Mouse (Mus musculus): ENCODE results near the gene Acad8. TPM values are rescaled to one million over a fixed set of nuclear protein-coding genes. Genes with fewer than 3 reads are reported as not detected.

Gene Acad8
- total RNA-seq (2021), result 10 to 100 TPM; 28.5 to 32.4 TPM
- long read RNA-seq, experiment 1, transcript Acad8-201 (11 exons, 2,859 nt), result major isoform, 27 of 59 reads
- long read RNA-seq, experiment 1, partial matches to known transcripts, result 0 of 59 reads
- long read RNA-seq, experiment 1, other reads (novel, unspliced or antisense), result 31 of 59 reads
- long read RNA-seq, experiment 2, transcript Acad8-201 (11 exons, 2,859 nt), result major isoform, 21 of 47 reads
- long read RNA-seq, experiment 2, partial matches to known transcripts, result 2 of 47 reads
- long read RNA-seq, experiment 2, other reads (novel, unspliced or antisense), result 24 of 47 reads

DNA sequence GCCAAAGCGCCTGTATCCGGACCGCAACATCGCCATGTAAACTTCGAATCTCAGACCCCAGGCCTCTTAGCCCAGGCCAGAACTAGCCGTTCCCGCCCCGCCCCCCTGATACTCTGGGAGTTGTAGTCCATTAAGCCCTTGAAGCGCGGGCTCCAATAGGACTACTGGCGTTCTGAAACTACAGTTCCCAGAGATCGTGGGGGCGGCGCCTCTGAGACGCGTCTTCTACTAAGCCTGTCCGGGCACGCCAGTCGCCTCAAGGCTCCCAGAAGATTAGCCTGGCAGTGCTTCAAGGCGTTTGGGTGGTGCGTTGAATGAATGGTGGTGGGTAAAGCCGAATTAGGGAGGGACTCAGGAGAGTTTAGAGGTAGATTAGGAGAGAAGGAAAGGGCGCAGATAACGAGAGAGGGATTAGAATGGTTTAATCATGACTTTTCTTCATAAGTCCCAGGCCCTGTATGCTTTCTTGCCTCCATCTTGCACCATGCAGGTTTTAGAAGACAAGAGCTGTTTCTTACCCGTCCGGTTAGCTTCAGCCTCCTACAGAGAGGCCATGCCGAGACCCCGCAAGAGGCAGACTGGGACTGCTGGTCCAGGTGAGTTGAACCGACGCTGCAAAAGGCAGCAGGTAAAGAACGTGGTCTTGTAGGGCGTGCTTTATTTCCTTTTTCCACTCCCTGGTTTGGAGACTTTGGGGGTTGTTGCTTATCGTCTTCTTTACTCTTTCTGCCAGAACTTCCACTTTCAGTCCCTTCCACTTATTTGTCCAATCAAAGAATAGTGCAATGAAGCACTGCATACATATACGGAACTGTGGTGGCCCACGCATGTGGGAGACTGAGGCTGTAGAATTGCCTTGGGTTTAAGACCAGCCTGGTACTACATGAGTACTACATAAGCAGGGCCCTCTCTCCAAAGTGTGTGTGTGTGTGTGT is at the start of gene Acad8, which contains the start of gene Thyn1:
Gene Acad8 (minus strand): TSS at position 106 of the 935 bp plus-strand sequence.
Gene Thyn1 (plus strand): TSS at position 250 of the 935 bp plus-strand sequence.
- DNase-seq (ENCODE audit: low spot score in 2 of 2), result peak; percentile 95

DNA sequence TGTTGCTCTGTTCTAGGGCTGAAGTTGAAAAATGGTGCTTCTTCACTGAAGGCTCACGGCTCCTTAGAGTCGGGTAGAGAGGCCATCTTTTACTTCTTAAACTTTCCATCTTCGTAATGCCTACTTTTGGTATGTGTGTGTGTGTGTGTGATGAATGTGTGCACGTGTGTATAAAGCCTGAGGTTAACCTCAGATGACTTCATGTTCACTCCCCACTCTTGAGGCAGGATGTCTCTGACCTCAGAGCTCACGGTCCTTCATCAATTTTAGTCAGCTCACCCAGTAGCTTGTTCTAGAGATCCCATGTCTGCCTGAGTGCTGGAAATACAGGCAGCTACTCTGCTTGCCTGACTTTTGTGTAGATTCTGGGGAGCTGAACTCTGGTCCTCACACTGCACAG is 44.5 kb upstream of the Acad8 start:
- DNase-seq (ENCODE audit: low spot score in 2 of 2), result no peak

DNA sequence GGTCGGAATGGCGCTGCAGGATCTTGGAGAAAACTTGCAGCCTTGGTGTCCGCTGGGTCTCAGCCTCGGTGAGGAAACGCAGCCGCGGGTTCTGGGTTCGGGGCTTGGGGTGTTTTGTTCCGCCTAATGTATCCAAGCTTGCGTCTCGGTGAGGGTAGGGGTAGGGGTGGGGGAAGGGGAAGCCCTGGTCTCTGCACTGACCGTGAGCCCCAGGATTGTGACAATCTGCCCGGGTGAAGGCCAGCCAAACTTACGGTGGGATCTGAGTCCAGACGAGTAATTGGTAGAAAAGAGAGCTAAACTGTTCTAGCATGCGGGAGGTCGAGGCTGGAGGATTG is 31.4 kb upstream of the Acad8 start:
- DNase-seq (ENCODE audit: low spot score in 2 of 2), result no peak

- DNase-seq (ENCODE audit: low spot score in 2 of 2), result peak; percentile 94 to 96
These were observed 30.7 kb upstream of the Acad8 start, which contains the start of the genes Vps26b and Ncapd3 for GRCm38 (mm10) chr9:27029828-27030762. TSS of gene Vps26b (minus strand) at chr9:27030065. TSS of gene Ncapd3 (plus strand) at chr9:27030175.

DNA sequence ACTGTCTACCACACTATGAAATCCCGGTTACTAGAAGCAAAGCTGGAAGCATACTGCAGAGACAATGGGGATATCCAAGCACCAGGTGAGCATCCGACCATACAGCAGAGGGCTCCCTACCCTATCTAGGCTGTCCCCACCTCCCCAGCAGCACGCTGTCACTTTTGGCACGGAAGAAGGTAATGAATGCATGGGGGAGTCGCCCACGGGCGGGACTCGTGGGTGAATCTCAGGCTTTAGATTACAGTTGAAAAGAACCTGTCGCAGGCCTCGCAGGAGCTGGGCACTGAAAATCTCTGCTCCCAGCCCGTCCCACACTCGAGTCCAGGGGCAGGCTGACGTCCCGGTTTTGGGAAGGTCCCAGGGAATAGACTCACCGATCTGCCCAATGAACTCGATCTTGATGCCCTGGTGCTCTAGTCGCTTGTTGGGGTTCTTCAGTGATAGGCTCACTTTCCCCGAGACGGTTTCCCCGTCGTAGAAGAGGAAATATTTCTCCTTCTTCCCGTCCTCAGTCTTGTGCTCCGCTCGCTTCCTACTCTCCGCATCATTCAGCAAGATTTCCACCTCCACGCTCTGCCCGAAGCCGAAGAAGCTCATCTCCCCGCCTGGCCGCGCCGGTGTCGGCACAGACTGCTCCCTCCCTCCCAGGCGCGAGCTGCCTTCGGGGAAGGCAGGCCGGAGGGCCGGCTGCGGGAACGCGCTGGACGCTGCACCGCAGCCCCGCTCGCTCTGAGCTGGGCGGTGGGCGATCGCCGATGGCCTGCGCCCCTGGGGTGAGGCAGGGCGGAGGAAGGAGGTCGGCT is 29.9 kb upstream of the Acad8 start:
- DNase-seq (ENCODE audit: low spot score in 2 of 2), result peak; percentile 53 to 64

DNA sequence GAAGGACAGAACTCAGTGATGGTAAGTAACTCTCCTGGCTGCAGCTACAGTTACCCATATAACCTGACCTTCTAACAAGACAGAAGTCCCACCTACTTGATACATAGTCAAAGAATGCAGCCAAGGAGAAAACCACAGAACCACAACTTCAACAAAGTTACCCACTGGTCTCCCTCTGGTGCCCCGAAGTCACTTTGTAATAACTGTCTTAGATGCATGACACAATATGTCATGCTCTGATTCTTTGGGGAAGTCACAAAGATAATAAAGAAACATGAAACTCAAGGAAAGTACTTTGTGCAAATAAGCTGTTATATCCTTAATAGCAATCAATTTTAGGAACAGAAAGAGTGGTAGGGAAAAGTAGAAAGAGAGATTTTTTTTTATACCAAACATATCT is 27.3 kb upstream of the Acad8 start:
- DNase-seq (ENCODE audit: low spot score in 2 of 2), result no peak

DNA sequence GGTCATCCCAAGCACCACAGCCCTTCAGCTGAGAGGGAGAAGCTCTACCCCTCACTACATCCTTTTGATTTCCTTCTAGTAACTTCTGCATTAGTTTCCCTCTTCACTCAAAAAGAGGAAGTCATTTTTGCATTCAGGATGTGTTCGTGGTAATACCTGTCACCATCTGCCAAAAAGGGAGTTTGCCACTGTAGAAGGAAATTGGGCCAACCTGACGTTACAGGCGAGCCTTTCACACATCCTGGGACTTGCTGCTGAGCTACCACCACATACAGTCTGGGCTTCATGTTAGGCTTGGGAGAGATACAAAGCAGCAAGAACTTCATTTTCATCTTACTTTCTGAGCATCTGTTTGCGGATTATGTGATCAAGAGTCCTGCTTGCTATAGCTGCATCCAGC is 24.3 kb upstream of the Acad8 start:
- DNase-seq (ENCODE audit: low spot score in 2 of 2), result no peak

- DNase-seq (ENCODE audit: low spot score in 2 of 2), result no peak
These were observed 19.6 kb upstream of the Acad8 start for GRCm38 (mm10) chr9:27018961-27019360.

GRCm38 (mm10) chr9:27011572-27011971 is 12.2 kb upstream of the Acad8 start:
- DNase-seq (ENCODE audit: low spot score in 2 of 2), result no peak

DNA sequence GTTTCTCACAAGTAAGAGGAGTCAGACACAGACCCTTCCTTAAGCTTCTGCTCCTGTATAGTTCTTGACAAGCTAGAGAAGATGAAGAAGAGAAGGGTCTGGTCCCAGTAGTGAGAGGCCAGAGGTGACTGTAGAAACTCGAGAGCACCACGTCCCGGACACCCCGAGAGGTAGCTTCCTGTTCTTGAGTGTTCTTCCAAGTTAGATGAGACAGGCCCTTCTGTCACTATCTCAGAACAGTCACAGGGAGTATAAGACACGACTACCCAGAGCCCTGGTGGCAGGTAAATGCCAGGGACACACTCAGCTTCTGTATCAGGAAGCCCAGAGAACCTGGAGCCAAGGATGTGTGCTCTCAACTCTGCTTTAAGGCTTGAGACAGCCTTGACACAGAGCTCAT is 9.9 kb upstream of the Acad8 start:
- DNase-seq (ENCODE audit: low spot score in 2 of 2), result no peak

DNA sequence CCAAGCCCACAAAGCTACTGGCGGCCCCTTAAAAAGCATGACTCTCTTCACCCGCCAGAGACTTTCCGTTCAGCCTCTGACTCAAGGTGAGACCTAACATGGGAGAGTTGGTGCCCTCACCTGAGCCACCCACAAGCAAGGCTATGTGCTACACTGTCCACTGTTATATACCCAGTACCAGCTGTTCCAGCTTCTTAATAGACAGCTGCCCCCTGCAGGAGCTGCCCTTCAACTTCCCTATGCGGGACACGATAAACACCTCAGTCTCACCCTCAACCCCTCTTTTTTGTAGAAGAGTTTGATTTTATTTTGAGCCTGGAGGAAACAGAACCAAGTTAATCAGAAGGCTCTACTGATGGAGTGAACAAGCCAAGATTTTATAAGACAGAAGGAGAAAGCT is 7.5 kb upstream of the Acad8 start:
- DNase-seq (ENCODE audit: low spot score in 2 of 2), result no peak

DNA sequence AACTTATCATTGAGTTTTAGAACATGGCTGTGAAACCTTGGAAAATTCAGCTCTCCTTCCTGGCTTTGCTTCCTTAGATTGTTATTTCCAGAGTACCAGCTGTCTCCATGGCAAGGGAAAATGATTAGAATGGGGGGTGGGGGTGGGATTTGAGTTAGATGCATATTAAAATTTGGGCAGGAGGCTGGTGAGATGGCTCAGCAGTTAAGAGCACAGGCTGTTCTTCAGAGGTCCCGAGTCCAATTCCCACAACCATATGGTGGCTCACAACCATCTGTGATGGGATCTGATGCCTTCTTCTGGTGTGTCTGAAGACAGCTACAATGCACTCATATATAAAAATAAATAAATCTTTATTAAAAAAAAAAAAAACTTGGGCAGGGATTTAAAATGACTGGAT is 6.6 kb upstream of the Acad8 start:
- no peak for DNase-seq (ENCODE audit: low spot score in 2 of 2)

DNA sequence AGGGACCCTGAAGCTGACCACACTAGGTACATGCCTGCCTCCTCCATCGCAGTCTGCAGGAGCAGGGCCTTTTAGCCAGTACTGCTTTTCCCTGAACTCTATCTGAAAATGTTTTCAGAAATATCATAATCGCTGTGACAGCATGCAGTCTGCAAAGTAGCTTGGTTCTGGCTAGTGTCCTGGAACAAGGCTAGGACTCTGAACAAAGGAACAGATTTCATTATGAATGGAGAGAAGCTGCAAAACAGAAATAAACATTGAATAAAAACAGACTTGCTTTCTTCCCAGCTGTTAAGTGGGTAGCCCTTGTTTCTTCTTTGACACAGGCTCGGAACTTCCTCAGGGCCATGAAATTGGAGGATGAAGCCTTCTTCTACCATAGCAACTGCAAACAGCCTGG is 5.9 kb upstream of the Acad8 start:
- no peak for DNase-seq (ENCODE audit: low spot score in 2 of 2)

GRCm38 (mm10) chr9:26998669-26999460 is 501 bp downstream of the Acad8 start:
- DNase-seq (ENCODE audit: low spot score in 2 of 2), result no peak

DNA sequence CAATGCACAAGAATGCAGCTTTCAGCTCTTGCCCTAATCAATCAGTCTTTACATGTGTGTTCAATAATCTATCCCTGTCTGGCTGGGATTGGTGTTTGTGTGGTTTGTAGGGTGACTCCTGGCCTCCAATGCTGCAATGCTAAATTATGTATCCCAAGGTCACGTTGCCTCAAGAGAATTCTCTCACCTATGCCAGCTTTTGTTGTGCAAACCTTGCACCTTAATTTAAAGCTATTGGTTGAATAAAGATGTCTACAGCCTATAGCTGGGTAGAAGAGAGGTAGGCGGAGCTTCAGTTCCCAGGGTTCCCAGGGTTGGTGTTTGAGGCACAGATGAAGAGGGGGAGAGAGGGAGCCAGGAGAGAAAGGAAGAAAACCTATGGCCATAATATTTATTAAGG is 1.9 kb downstream of the Acad8 start:
- DNase-seq (ENCODE audit: low spot score in 2 of 2), result no peak

GRCm38 (mm10) chr9:26997062-26997461 is 2.3 kb downstream of the Acad8 start:
- no peak for DNase-seq (ENCODE audit: low spot score in 2 of 2)

GRCm38 (mm10) chr9:26993900-26994299 is 5.5 kb downstream of the Acad8 start:
- DNase-seq (ENCODE audit: low spot score in 2 of 2), result no peak

GRCm38 (mm10) chr9:26993118-26993517 is 6.2 kb downstream of the Acad8 start:
- DNase-seq (ENCODE audit: low spot score in 2 of 2), result no peak

- DNase-seq (ENCODE audit: low spot score in 2 of 2), result no peak
These were observed 9.2 kb downstream of the Acad8 start for GRCm38 (mm10) chr9:26990181-26990580.
